Mouse (Mus musculus): ENCODE data around the gene Eif4enif1. TPM values are rescaled to one million over a fixed set of nuclear protein-coding genes. Genes with fewer than 3 reads are reported as not detected.

Eif4enif1 gene
- total and polyA plus RNA-seq, 3 experiments = 42.8 to 235 (median 103) TPM

- Histone ChIP-seq H3K27ac (ENCODE audit: control insufficient read depth, low read depth, low read length) (no peak overlapping the region), H3K27me3 (ENCODE audit: control insufficient read depth in 1 of 2, insufficient read depth in 2 of 2, low read length in 2 of 2) (no peaks in the 10 kb centered on the region), H3K79me2 (ENCODE audit: control insufficient read depth, insufficient read depth, low read length, poor library complexity) (no peaks in the 10 kb centered on the region), H3K4me1 (ENCODE audit: control insufficient read depth in 1 of 2, insufficient read depth in 2 of 2, low read length in 2 of 2) (no peaks in the 10 kb centered on the region), H3K36me3 (ENCODE audit: control insufficient read depth in 1 of 2, insufficient read depth in 2 of 2, low read length in 2 of 2) (peaks cover 0 to 52% of the 10 kb centered on the region in 2 experiments; a peak in 2 of 4 replicates), H3K4me3 (ENCODE audit: control insufficient read depth in 1 of 2, insufficient read depth in 1 of 2, low read depth in 2 of 2, low read length in 2 of 2) (no peak overlapping the region), H3K9ac (ENCODE audit: control insufficient read depth, low read depth, low read length, poor library complexity, severe bottlenecking) (no peak overlapping the region), H3K9me3 (replicated peaks; ENCODE audit: insufficient read depth, low read length) (no peaks in the 10 kb centered on the region)
- DNase-seq (ENCODE audit: low read depth, low spot score) = no peak
- TF ChIP-seq E2F4 (IDR thresholded peaks at IDR 0.05; ENCODE audit: borderline replicate concordance, low read depth, low read length) = no peak
- no peak for TF ChIP-seq USF2 (IDR thresholded peaks at IDR 0.05; ENCODE audit: borderline replicate concordance in 1 of 2, insufficient read depth in 1 of 2, low read depth in 1 of 2, low read length in 2 of 2)
- no peak for TF ChIP-seq RCOR1 (IDR thresholded peaks at IDR 0.05; ENCODE audit: low read depth, low read length)
- TF ChIP-seq CHD2 (IDR thresholded peaks at IDR 0.05; ENCODE audit: low read length) = no peak
- no peak for TF ChIP-seq NRF1 (IDR thresholded peaks at IDR 0.05; ENCODE audit: insufficient read depth, low read depth, low read length, poor library complexity, severe bottlenecking)
- TF ChIP-seq SIN3A (IDR thresholded peaks at IDR 0.05; ENCODE audit: low read length) = no peak
- TF ChIP-seq ZKSCAN1 (IDR thresholded peaks at IDR 0.05; ENCODE audit: low read depth, low read length) = no peak
- TF ChIP-seq MYC (IDR thresholded peaks at IDR 0.05; ENCODE audit: low read depth, low read length) = no peak
- TF ChIP-seq BHLHE40 (IDR thresholded peaks at IDR 0.05; ENCODE audit: borderline replicate concordance, low read depth, low read length) = no peak
- no peak for TF ChIP-seq KAT2A (conservative IDR thresholded peaks at IDR 0.05; ENCODE audit: low read depth, low read length)
- TF ChIP-seq MEF2A (IDR thresholded peaks at IDR 0.05; ENCODE audit: extremely low read depth, insufficient replicate concordance, low read depth, low read length, poor library complexity, severe bottlenecking) = no peak
- no peak for TF ChIP-seq NELFE (IDR thresholded peaks at IDR 0.05; ENCODE audit: low read depth, low read length)
- no peak for TF ChIP-seq POLR2AphosphoS2 (IDR thresholded peaks at IDR 0.05; ENCODE audit: low read length)
- no peak for TF ChIP-seq RAD21 (IDR thresholded peaks at IDR 0.05; ENCODE audit: low read depth, low read length)
- TF ChIP-seq SMC3 (IDR thresholded peaks at IDR 0.05; ENCODE audit: low read depth, low read length) = no peak
- no peak for TF ChIP-seq UBTF (IDR thresholded peaks at IDR 0.05; ENCODE audit: borderline replicate concordance, insufficient read depth, low read depth, low read length)
- TF ChIP-seq USF1 (IDR thresholded peaks at IDR 0.05; ENCODE audit: low read depth, low read length) = no peak
Observed at GRCm38 (mm10) chr11:3232248-3232647, 30.1 kb downstream of the Eif4enif1 start.

- Histone ChIP-seq H3K4me1 (ENCODE audit: control insufficient read depth in 1 of 2, insufficient read depth in 2 of 2, low read length in 2 of 2) (no peaks in the 10 kb centered on the region), H3K9me3 (replicated peaks; ENCODE audit: insufficient read depth, low read length) (no peaks in the 10 kb centered on the region), H3K4me3 (ENCODE audit: control insufficient read depth in 1 of 2, insufficient read depth in 1 of 2, low read depth in 2 of 2, low read length in 2 of 2) (no peak overlapping the region), H3K79me2 (ENCODE audit: control insufficient read depth, insufficient read depth, low read length, poor library complexity) (no peaks in the 10 kb centered on the region), H3K9ac (ENCODE audit: control insufficient read depth, low read depth, low read length, poor library complexity, severe bottlenecking) (no peak overlapping the region), H3K27ac (ENCODE audit: control insufficient read depth, low read depth, low read length) (no peak overlapping the region), H3K36me3 (ENCODE audit: control insufficient read depth in 1 of 2, insufficient read depth in 2 of 2, low read length in 2 of 2) (peaks cover 0 to 58% of the 10 kb centered on the region in 2 experiments; a peak in 2 of 4 replicates), H3K27me3 (ENCODE audit: control insufficient read depth in 1 of 2, insufficient read depth in 2 of 2, low read length in 2 of 2) (no peaks in the 10 kb centered on the region)
- peak; percentile 63 for TF ChIP-seq ZNF384 (IDR thresholded peaks at IDR 0.05; ENCODE audit: low read depth, low read length)
- TF ChIP-seq MEF2A (IDR thresholded peaks at IDR 0.05; ENCODE audit: extremely low read depth, insufficient replicate concordance, low read depth, low read length, poor library complexity, severe bottlenecking) = no peak
- no peak for DNase-seq (ENCODE audit: low read depth, low spot score)
Observed at GRCm38 (mm10) chr11:3233704-3234103, 31.5 kb downstream of the Eif4enif1 start.
